Mouse (Mus musculus) stomach, postnatal 0 days (tissue): ENCODE data around the gene Slc10a3. TPM values are rescaled to one million over a fixed set of nuclear protein-coding genes. Genes with fewer than 3 reads are reported as not detected.

Source experiments
- ATAC-seq: fragments of 200-750 bp; cut with Nextera tagmentation; 2 replicates; pipeline ENCODE4 v1.8.0; 2017; ENCODE audit not compliant: low FRiP score, low TSS enrichment
- DNase-seq: peaks from one replicate; pipeline ENCODE4 v3.0.0-alpha.2; 2016; ENCODE audit warnings: low spot score
- H3K27ac ChIP-seq: fragments of 300-500 bp; sonication (generic); replicated peaks from 2 replicates; pipeline ENCODE4 v1.5.1; 2014; ENCODE audit warnings: mild to moderate bottlenecking, control low read depth
- H3K27me3 ChIP-seq: fragments of 300-500 bp; sonication (generic); 2 replicates; pipeline ENCODE4 v1.6.1; 2014; ENCODE audit warnings: low read length; ENCODE audit not compliant: control insufficient read depth, insufficient read depth
- H3K36me3 ChIP-seq: fragments of 300-500 bp; sonication (generic); 2 replicates; pipeline ENCODE4 v1.6.1; 2014; ENCODE audit warnings: low read length, mixed read lengths; ENCODE audit not compliant: control insufficient read depth, insufficient read depth
- H3K4me1 ChIP-seq: fragments of 300-500 bp; sonication (generic); replicated peaks from 2 replicates; pipeline ENCODE4 v1.6.1; 2014; ENCODE audit warnings: antibody characterized with exemption; ENCODE audit not compliant: control insufficient read depth, insufficient read depth
- H3K4me2 ChIP-seq: fragments of 300-500 bp; sonication (generic); replicated peaks from 2 replicates; pipeline ENCODE4 v1.6.1; 2014; ENCODE audit warnings: low read depth, mild to moderate bottlenecking, control low read depth, moderate library complexity
- H3K4me3 ChIP-seq: fragments of 300-500 bp; sonication (generic); 2 replicates; pipeline ENCODE4 v1.5.1; 2014; ENCODE audit warnings: low read depth, low read length, control low read depth
- H3K9ac ChIP-seq: fragments of 300-500 bp; sonication (generic); 2 replicates; pipeline ENCODE4 v1.6.1; 2014; ENCODE audit warnings: mild to moderate bottlenecking, low read length, control low read depth, mixed read lengths
- H3K9me3 ChIP-seq: fragments of 300-500 bp; sonication (generic); 2 replicates; pipeline ENCODE4 v1.6.1; 2016; ENCODE audit warnings: low read length; ENCODE audit not compliant: control insufficient read depth
- CTCF ChIP-seq: IDR thresholded peaks from 2 replicates; pipeline ENCODE4 v1.5.1; 2016; ENCODE audit warnings: antibody characterized with exemption, low read depth, mild to moderate bottlenecking, moderate library complexity
- EP300 ChIP-seq: optimal IDR thresholded peaks from 2 replicates; pipeline ENCODE3; 2016; ENCODE audit warnings: antibody characterized with exemption
- WGBS: fragments of 180-500 bp; shearing (Covaris S2); extraction: QIAGEN DNeasy Blood & Tissue Kit; methylation state at CpG from one replicate; pipeline ENCODE4 v1.1.7; 2014; 5-methylcytosine and 5-hydroxymethylcytosine counted together
- polyA plus RNA-seq: library from polyadenylated mRNA; unstranded; fragments of >200 nt; fragmentation: Nextera tagmentation; extraction: Ambion mirVana; gene quantifications from 2 replicates; pipeline ENCODE4 v1.2.1, GENCODE M21; 2015

Slc10a3 gene
- 20.0 and 20.6 TPM in 2 replicates for polyA plus RNA-seq

DNA sequence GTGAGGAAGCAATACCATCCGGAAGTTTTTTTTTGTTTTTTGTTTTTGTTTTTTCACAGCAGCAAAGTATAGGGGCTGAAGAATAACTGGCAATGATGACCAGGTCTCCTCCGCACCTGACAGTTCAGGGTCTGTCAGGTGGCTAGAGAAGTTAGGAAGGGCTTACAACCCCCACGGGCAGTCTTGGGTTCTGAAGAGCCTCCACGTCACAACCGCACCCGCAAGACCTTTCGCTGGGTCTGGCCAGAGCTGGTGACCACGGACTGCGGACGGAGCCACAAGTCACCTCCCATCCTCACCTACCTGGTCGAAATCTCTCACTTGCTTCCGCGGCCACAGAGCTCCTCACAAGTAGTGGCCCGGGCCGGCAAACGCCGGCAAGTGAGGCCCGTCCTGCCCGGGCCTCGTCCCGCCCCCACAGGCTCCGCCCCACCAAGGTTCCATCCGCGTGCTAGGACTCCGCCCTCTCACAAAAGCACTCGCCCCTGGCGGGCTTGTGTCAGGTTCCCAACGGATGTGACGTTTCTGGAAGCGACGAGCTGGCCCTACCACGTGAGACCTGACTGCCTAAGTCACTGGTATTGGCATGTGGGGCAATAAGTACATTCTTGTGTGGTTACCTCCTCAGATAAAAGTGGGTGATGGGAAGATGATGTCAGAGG, at the start of gene Slc10a3, which contains the start of gene Ubl4a:
Gene Slc10a3, minus strand, starts transcription at position 462 of the 662 bp plus-strand sequence.
Gene Ubl4a, minus strand, starts transcription at position 331 of the 662 bp plus-strand sequence.
- peak; percentile 95 for ATAC-seq
- WGBS = 20% methylated on average over 32 of the region's 32 CpGs
- peak; percentile 90 for DNase-seq
- H3K4me3 ChIP-seq = peak within 1 kb of the TSS; percentile 45
- H3K27me3 ChIP-seq = no peaks in the 10 kb centered on the region
- H3K4me1 ChIP-seq = no peaks in the 10 kb centered on the region
- H3K9ac ChIP-seq = peak within 1 kb of the TSS; percentile 51
- TF ChIP-seq EP300 (no peak), CTCF (no peak)
- no peaks in the 10 kb centered on the region for H3K9me3 ChIP-seq
- H3K27ac ChIP-seq = no peak within 1 kb of the TSS
- H3K4me2 ChIP-seq = peak within 1 kb of the TSS; percentile 60
- H3K36me3 ChIP-seq = no peaks in the 10 kb centered on the region

DNA sequence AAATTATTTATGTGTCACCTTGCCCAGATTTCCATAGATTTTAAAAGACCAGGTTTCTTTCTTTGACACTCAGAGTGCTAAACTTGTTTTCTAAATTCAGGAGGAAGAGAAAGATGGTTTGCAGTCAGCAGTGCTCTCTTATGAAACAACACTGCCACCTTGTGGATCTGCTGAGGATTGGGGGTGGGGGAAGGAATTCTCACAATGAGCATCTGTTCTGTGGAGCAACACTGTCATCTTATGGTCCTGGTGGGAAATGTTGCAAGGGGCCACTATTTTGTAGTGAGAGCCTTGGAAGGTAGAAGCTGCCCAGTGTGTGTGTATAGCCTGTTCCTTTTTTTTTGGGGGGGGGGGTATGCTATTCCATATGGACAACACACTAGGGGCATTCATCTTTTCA, 40.2 kb upstream of the Slc10a3 start:
- H3K4me3 ChIP-seq = no peak overlapping the region
- TF ChIP-seq EP300 (no peak), CTCF (peak; percentile 97)
- no peaks in the 10 kb centered on the region for H3K27me3 ChIP-seq
- no peak overlapping the region for H3K27ac ChIP-seq
- no peak overlapping the region for H3K9ac ChIP-seq
- no peaks in the 10 kb centered on the region for H3K36me3 ChIP-seq
- peak; percentile 63 for DNase-seq
- no peaks in the 10 kb centered on the region for H3K9me3 ChIP-seq
- no peak overlapping the region for H3K4me2 ChIP-seq
- no peaks in the 10 kb centered on the region for H3K4me1 ChIP-seq
- peak; percentile 61 for ATAC-seq

DNA sequence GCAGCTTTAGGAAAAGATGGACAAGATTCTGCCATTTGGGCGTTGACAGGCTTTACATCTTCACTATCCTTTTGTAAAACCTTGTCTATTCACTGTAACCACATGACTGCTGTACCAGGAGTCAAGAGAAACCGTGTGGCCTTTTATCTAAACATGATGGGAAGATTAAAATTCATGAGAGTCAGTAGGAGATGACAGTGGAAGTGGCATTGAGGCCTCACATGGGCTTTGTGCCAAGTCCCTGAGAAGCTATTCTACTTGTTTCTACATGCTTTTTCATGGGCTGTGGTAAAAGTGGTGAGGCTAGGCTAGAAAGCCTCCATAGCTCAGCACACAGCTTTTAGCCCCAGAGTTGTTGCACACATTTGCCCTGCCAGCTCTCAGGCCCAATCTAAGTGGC, 35.2 kb upstream of the Slc10a3 start:
- no peak overlapping the region for H3K9ac ChIP-seq
- no peak for TF ChIP-seq EP300
- TF ChIP-seq CTCF = no peak
- ATAC-seq = no peak
- H3K4me2 ChIP-seq = no peak overlapping the region
- H3K27me3 ChIP-seq = no peaks in the 10 kb centered on the region
- no peaks in the 10 kb centered on the region for H3K4me1 ChIP-seq
- H3K4me3 ChIP-seq = no peak overlapping the region
- DNase-seq = no peak
- H3K27ac ChIP-seq = no peak overlapping the region
- H3K36me3 ChIP-seq = no peaks in the 10 kb centered on the region
- WGBS = 35% methylated on average over 2 of the region's 2 CpGs
- no peaks in the 10 kb centered on the region for H3K9me3 ChIP-seq

DNA sequence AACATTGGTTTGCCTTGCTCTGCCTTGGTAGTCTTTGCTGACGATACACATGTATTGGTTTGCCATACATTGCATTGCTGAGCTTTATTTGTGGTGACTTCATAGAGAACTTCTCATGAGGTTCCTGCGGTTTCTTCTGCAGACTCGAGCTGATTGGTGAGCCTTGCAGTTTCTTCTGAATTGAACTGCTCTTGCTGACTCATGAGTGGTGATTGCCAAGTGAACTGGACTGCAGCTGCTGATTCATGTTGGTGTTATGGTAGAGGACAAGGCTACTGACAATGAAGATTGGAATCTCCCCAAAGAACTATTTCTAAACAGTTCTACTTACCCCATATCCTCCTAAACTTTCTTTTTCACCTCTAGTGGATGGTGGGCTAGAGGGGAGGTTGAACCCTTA, 27.0 kb upstream of the Slc10a3 start:
- WGBS = 77% methylated on average over 3 of the region's 3 CpGs
- no peak for ATAC-seq
- Histone ChIP-seq H3K27ac (no peak overlapping the region), H3K36me3 (no peaks in the 10 kb centered on the region), H3K27me3 (no peaks in the 10 kb centered on the region), H3K4me2 (no peak overlapping the region), H3K4me1 (no peaks in the 10 kb centered on the region), H3K9me3 (no peaks in the 10 kb centered on the region), H3K4me3 (no peak overlapping the region), H3K9ac (no peak overlapping the region)
- no peak for DNase-seq
- no peak for TF ChIP-seq EP300
- no peak for TF ChIP-seq CTCF

DNA sequence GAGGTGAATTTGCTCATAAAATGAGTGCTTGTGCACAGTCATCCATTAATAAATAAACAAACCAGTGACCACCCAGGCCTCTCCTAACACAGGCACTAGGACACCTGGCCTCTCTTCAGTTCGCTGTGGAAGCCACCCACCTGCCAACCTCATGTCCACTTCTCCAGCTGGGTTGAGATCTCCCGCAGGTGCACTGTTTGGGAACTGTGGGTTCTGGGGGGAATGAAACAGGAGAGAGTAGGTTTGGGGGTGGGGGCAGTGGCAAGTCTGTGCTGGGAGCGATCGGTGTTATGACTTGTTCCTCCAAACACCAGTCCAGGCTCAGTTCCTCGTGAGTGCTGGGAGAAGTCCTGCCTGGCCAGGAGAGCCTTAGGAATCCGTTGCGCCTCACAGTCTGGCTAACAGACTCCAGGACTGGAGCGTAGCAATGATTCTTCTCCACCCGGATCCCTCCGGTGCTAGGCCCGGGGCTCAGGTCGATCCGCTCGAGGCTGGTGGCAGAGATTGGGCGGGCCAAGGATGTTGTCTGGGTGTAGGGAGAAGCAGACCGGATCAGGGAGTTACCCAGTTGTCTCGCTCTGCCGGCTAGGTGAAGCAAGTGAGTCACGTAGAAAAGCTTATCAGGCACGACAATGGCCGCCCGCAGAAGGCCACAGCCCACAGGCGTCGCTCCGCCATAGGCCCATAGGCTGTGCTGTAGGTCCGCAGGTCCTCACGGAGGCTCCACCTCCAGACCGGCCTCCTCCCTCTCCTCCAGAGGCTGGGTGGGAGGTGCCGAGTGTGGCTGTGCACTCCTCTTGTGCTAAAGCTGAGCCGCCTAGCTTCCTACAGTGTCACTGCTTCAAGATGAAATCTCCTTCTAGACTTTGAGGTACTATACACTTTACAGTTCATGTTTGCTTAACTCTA, 19.6 kb upstream of the Slc10a3 start, which contains the start of the genes Fam3a and Ikbkg:
Gene Fam3a, minus strand, starts transcription at position 738 of the 909 bp plus-strand sequence.
Gene Ikbkg, plus strand, starts transcription at position 756 of the 909 bp plus-strand sequence.
- peak within 1 kb of the TSS; percentile 92 for H3K27ac ChIP-seq
- no peaks in the 10 kb centered on the region for H3K4me1 ChIP-seq
- WGBS = 19% methylated on average over 30 of the region's 30 CpGs
- peak within 1 kb of the TSS; percentile 50 for H3K4me3 ChIP-seq
- DNase-seq = peak; percentile 90
- peak; percentile 100 for ATAC-seq
- peak; percentile 76 for TF ChIP-seq CTCF
- TF ChIP-seq EP300 = no peak
- peak within 1 kb of the TSS; percentile 77 for H3K9ac ChIP-seq
- no peaks in the 10 kb centered on the region for H3K9me3 ChIP-seq
- peak within 1 kb of the TSS; percentile 60 for H3K4me2 ChIP-seq
- no peaks in the 10 kb centered on the region for H3K27me3 ChIP-seq
- H3K36me3 ChIP-seq = no peaks in the 10 kb centered on the region
